Mouse (Mus musculus): ENCODE measurements at regions not wholly inside any gene's neighbourhood (a gene's known extent, or its start where the extent isn't known, plus 50 kb on each side); places are given as distances from the start of the nearest gene placed in this dataset.

GRCm38 (mm10) chr2:171790686-171791085, 252.6 kb downstream of the Cbln4 start:
- Histone ChIP-seq H3K4me2 (no peak overlapping the region), H3K27me3 (no peaks in the 10 kb centered on the region), H3K9ac (no peak overlapping the region), H3K36me3 (no peaks in the 10 kb centered on the region), H3K27ac (no peak overlapping the region), H3K9me3 (no peaks in the 10 kb centered on the region), H3K4me1 (peaks cover 6% of the 10 kb centered on the region; the same call in 1 of the 2 replicates), H3K4me3 (no peak overlapping the region)
- 43% methylated on average over 9 of the region's 9 CpGs for WGBS
- ATAC-seq (ENCODE audit: insufficient number of reproducible peaks, insufficient read depth, low FRiP score, low TSS enrichment, low read depth): no peak

- H3K27me3 ChIP-seq: no peaks in the 10 kb centered on the region
- no peaks in the 10 kb centered on the region for H3K4me1 ChIP-seq
- H3K36me3 ChIP-seq: no peaks in the 10 kb centered on the region
- no peak overlapping the region for H3K9ac ChIP-seq
- no peaks in the 10 kb centered on the region for H3K9me3 ChIP-seq
- no peak overlapping the region for H3K4me3 ChIP-seq
- no peak overlapping the region for H3K27ac ChIP-seq
- no peak overlapping the region for H3K4me2 ChIP-seq
- 81% methylated on average over 7 of the region's 7 CpGs for WGBS
- no peak for ATAC-seq (ENCODE audit: insufficient number of reproducible peaks, insufficient read depth, low FRiP score, low TSS enrichment, low read depth)
These were observed 276.9 kb downstream of the Cbln4 start for GRCm38 (mm10) chr2:171766193-171766930.

- H3K27ac ChIP-seq: no peak overlapping the region
- H3K4me1 ChIP-seq: no peaks in the 10 kb centered on the region
- ATAC-seq (ENCODE audit: insufficient number of reproducible peaks, insufficient read depth, low FRiP score, low TSS enrichment, low read depth): no peak
- H3K27me3 ChIP-seq: no peaks in the 10 kb centered on the region
- H3K9me3 ChIP-seq: no peaks in the 10 kb centered on the region
- H3K36me3 ChIP-seq: no peaks in the 10 kb centered on the region
- 85% methylated on average over 4 of the region's 4 CpGs for WGBS
- no peak overlapping the region for H3K9ac ChIP-seq
- H3K4me3 ChIP-seq: no peak overlapping the region
- no peak overlapping the region for H3K4me2 ChIP-seq
These were observed 278.2 kb downstream of the Cbln4 start for GRCm38 (mm10) chr2:171765071-171765470.

- no peak overlapping the region for H3K4me3 ChIP-seq
- no peak for ATAC-seq (ENCODE audit: insufficient number of reproducible peaks, insufficient read depth, low FRiP score, low TSS enrichment, low read depth)
- no peak overlapping the region for H3K27ac ChIP-seq
- no peaks in the 10 kb centered on the region for H3K9me3 ChIP-seq
- H3K4me1 ChIP-seq: no peaks in the 10 kb centered on the region
- H3K9ac ChIP-seq: no peak overlapping the region
- no peaks in the 10 kb centered on the region for H3K27me3 ChIP-seq
- 70% methylated on average over 9 of the region's 9 CpGs for WGBS
- H3K4me2 ChIP-seq: no peak overlapping the region
- H3K36me3 ChIP-seq: no peaks in the 10 kb centered on the region
These were observed 289.8 kb downstream of the Cbln4 start for GRCm38 (mm10) chr2:171753502-171753901.

GRCm38 (mm10) chr2:171747162-171747561, 296.1 kb downstream of the Cbln4 start:
- Histone ChIP-seq H3K27me3 (no peaks in the 10 kb centered on the region), H3K27ac (no peak overlapping the region), H3K9me3 (peaks cover 11% of the 10 kb centered on the region), H3K36me3 (no peaks in the 10 kb centered on the region), H3K4me2 (no peak overlapping the region), H3K4me3 (no peak overlapping the region), H3K4me1 (0 out of 2 replicates have a peak, but pooled peaks cover 4% of the 10 kb centered on the region), H3K9ac (no peak overlapping the region)
- 31% methylated on average over 1 of the region's 1 CpGs for WGBS
- ATAC-seq (ENCODE audit: insufficient number of reproducible peaks, insufficient read depth, low FRiP score, low TSS enrichment, low read depth): no peak

GRCm38 (mm10) chr2:171743111-171743510, 300.2 kb downstream of the Cbln4 start:
- ATAC-seq (ENCODE audit: insufficient number of reproducible peaks, insufficient read depth, low FRiP score, low TSS enrichment, low read depth): no peak
- no peak overlapping the region for H3K9ac ChIP-seq
- no peaks in the 10 kb centered on the region for H3K36me3 ChIP-seq
- H3K9me3 ChIP-seq: peaks cover 11% of the 10 kb centered on the region
- 3% methylated on average over 2 of the region's 2 CpGs for WGBS
- H3K4me2 ChIP-seq: no peak overlapping the region
- H3K27ac ChIP-seq: no peak overlapping the region
- no peak overlapping the region for H3K4me3 ChIP-seq
- H3K27me3 ChIP-seq: no peaks in the 10 kb centered on the region
- H3K4me1 ChIP-seq: peaks cover 7% of the 10 kb centered on the region

GRCm38 (mm10) chr2:171742706-171743105, 300.6 kb downstream of the Cbln4 start:
- Histone ChIP-seq H3K4me1 (peaks cover 11% of the 10 kb centered on the region), H3K27ac (no peak overlapping the region), H3K4me2 (no peak overlapping the region), H3K36me3 (no peaks in the 10 kb centered on the region), H3K4me3 (no peak overlapping the region), H3K27me3 (no peaks in the 10 kb centered on the region), H3K9me3 (peaks cover 11% of the 10 kb centered on the region), H3K9ac (no peak overlapping the region)
- WGBS: 45% methylated on average over 11 of the region's 11 CpGs
- no peak for ATAC-seq (ENCODE audit: insufficient number of reproducible peaks, insufficient read depth, low FRiP score, low TSS enrichment, low read depth)

- no peak overlapping the region for H3K4me3 ChIP-seq
- peaks cover 15% of the 10 kb centered on the region for H3K4me1 ChIP-seq
- H3K27ac ChIP-seq: no peak overlapping the region
- no peak overlapping the region for H3K4me2 ChIP-seq
- no peak for ATAC-seq (ENCODE audit: insufficient number of reproducible peaks, insufficient read depth, low FRiP score, low TSS enrichment, low read depth)
- H3K36me3 ChIP-seq: no peaks in the 10 kb centered on the region
- H3K9ac ChIP-seq: no peak overlapping the region
- H3K27me3 ChIP-seq: no peaks in the 10 kb centered on the region
- H3K9me3 ChIP-seq: no peaks in the 10 kb centered on the region
- 80% methylated on average over 8 of the region's 8 CpGs for WGBS
These were observed 305.5 kb downstream of the Cbln4 start for GRCm38 (mm10) chr2:171737761-171738160.

- no peak for ATAC-seq (ENCODE audit: insufficient number of reproducible peaks, insufficient read depth, low FRiP score, low TSS enrichment, low read depth)
- Histone ChIP-seq H3K27ac (no peak overlapping the region), H3K4me3 (no peak overlapping the region)
These were observed 308.2 kb downstream of the Cbln4 start for GRCm38 (mm10) chr2:171735061-171735490.

GRCm38 (mm10) chr2:171734634-171734987, 308.7 kb downstream of the Cbln4 start:
- Histone ChIP-seq H3K27me3 (no peaks in the 10 kb centered on the region), H3K4me1 (peaks cover 9% of the 10 kb centered on the region), H3K4me3 (no peak overlapping the region), H3K27ac (no peak overlapping the region), H3K4me2 (no peak overlapping the region), H3K36me3 (no peaks in the 10 kb centered on the region), H3K9ac (no peak overlapping the region), H3K9me3 (no peaks in the 10 kb centered on the region)
- ATAC-seq (ENCODE audit: insufficient number of reproducible peaks, insufficient read depth, low FRiP score, low TSS enrichment, low read depth): no peak
- 65% methylated on average over 4 of the region's 4 CpGs for WGBS

More at GRCm38 (mm10) chr2:171735061-171735490, 308.2 kb downstream of the Cbln4 start:
- 72% methylated on average over 14 of the region's 14 CpGs for WGBS
- peaks cover 9% of the 10 kb centered on the region for H3K4me1 ChIP-seq
- no peaks in the 10 kb centered on the region for H3K9me3 ChIP-seq
- no peak overlapping the region for H3K9ac ChIP-seq
- no peak overlapping the region for H3K4me2 ChIP-seq
- H3K36me3 ChIP-seq: no peaks in the 10 kb centered on the region
- no peaks in the 10 kb centered on the region for H3K27me3 ChIP-seq

GRCm38 (mm10) chr2:171733965-171734633, 309.2 kb downstream of the Cbln4 start:
- no peak for ATAC-seq (ENCODE audit: insufficient number of reproducible peaks, insufficient read depth, low FRiP score, low TSS enrichment, low read depth)
- no peak overlapping the region for H3K27ac ChIP-seq
- H3K4me2 ChIP-seq: no peak overlapping the region
- H3K36me3 ChIP-seq: no peaks in the 10 kb centered on the region
- no peak overlapping the region for H3K4me3 ChIP-seq
- H3K27me3 ChIP-seq: no peaks in the 10 kb centered on the region
- WGBS: 78% methylated on average over 14 of the region's 14 CpGs
- H3K9me3 ChIP-seq: no peaks in the 10 kb centered on the region
- H3K4me1 ChIP-seq: peaks cover 9% of the 10 kb centered on the region
- H3K9ac ChIP-seq: no peak overlapping the region

- 61% methylated on average over 5 of the region's 5 CpGs for WGBS
- H3K27ac ChIP-seq: no peak overlapping the region
These were observed 324.0 kb downstream of the Cbln4 start for GRCm38 (mm10) chr2:171719269-171719668.

More at GRCm38 (mm10) chr2:171719269-171719668, 324.0 kb downstream of the Cbln4 start:
- no peaks in the 10 kb centered on the region for H3K4me1 ChIP-seq
- no peak overlapping the region for H3K4me3 ChIP-seq
- ATAC-seq (ENCODE audit: insufficient number of reproducible peaks, insufficient read depth, low FRiP score, low TSS enrichment, low read depth): no peak
- no peaks in the 10 kb centered on the region for H3K27me3 ChIP-seq
- no peaks in the 10 kb centered on the region for H3K9me3 ChIP-seq
- H3K9ac ChIP-seq: no peak overlapping the region
- no peaks in the 10 kb centered on the region for H3K36me3 ChIP-seq
- no peak overlapping the region for H3K4me2 ChIP-seq
